Mouse (Mus musculus) lung, adult 2 months (tissue): ENCODE data around the gene Tha1.

Experiments
- CTCF ChIP-seq: fragments of 200-500 bp; IDR thresholded peaks from 2 replicates; pipeline ENCODE4 v1.5.1; 2011; ENCODE audit warnings: mild to moderate bottlenecking, low read length, control low read depth; ENCODE audit not compliant: insufficient read depth
- POLR2A ChIP-seq: fragments of 200-500 bp; IDR thresholded peaks from 2 replicates; pipeline ENCODE4 v1.6.1; 2011; ENCODE audit warnings: low read depth, mild to moderate bottlenecking, control low read depth, low read length, borderline replicate concordance; ENCODE audit errors: extremely low read depth

- TF ChIP-seq POLR2A (no peak), CTCF (no peak)
Observed at GRCm38 (mm10) chr11:117820173-117820572, 53.1 kb downstream of the Tha1 start.
